Mouse (Mus musculus) lung, postnatal 4 days (tissue): ENCODE measurements at regions not wholly inside any gene's neighbourhood (a gene's known extent, or its start where the extent isn't known, plus 50 kb on each side); places are given as distances from the start of the nearest gene placed in this dataset.

Experiments used
- DNase-seq, 2 experiments: peaks; one replicate each; pipeline ENCODE4 v3.0.0; 2021

DNA sequence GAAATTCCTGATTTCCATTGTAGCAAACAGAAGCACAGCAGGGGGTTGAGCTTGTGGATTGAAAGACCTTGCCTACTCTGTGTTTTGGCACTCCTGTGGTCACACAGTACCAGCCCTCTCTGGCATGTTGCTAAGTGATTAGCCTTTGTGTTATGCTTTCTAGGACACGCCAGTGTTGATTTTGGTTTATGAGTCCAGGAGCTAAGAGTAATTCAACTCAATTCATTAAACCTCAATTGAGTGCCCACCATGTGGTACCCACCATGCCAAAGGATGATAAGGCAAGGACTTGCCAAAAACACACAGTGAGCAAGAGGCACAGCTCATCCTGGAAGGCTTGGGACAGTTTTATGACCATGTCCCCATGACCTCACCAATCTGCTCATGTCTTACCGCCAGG is 221.1 kb upstream of the Sox14 start:
- no peak for DNase-seq

DNA sequence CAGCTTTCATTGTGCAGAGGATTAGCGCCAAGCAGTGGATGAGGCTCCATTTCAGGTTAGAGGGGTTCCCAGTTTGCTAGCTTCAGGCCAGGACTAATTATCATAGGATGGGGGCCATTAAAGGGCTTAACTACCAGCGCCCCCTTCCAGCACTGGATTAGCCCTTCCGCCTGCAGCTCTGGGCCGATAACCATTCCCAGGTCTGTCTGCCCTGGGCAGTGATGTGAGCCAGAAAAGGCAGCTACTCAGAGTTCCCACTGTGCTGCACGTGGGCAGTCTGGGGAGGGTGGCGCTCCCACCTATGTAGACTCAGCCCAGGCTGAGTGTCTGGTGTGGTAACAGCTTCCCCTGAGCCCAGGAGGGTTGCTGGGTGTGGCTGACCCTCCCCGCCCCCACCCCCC is 219.6 kb upstream of the Sox14 start:
- DNase-seq = no peak

DNA sequence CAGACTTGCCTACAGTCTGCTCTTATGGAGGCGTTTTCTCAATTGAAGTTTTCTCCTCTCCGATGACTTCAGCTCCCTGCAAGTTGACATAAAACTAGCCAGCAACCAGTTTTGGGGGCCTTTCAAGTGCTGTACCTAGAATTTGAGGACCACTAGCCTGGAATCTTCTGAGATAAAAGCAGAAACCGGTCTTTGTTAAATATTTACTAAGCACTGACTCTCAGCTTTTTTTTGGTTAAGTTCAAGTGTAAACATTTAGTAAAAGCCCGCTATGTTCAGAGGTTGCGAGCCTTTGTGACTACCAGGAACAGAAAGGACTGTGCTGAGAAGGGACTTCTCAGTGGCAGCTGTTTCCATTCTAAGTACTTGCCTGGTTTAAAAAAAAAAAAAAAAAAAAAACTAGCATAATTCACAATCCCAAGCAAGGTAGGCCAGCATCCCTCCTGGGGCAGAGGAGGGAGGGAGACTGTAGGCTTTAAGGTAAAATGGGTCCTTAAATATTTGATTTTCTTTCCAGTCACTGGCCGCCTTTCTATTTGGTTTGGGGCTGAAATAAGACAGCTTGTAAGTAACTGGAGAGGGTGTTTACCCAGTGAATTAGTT is 219.1 kb upstream of the Sox14 start:
- no peak for DNase-seq

DNA sequence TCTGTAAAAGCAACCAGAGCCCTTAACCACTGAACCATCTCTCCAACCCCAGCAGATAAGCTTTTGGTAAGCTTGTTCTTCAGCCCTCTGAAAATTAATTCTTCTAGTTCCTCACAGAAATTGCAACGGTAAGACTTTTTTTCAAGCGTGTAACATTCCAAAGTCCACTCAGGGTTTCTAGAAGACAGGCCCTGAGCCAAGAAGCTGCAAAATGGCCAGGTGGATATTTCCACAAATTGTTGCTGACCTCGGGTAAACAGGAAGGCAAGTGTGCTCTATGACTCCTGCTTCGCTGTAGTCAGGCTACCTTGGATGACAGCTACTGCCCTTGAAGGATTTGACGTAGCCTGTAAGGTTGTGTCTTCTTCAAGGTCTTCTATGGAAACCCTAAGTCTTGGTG is 195.2 kb upstream of the Sox14 start:
- DNase-seq = no peak

DNA sequence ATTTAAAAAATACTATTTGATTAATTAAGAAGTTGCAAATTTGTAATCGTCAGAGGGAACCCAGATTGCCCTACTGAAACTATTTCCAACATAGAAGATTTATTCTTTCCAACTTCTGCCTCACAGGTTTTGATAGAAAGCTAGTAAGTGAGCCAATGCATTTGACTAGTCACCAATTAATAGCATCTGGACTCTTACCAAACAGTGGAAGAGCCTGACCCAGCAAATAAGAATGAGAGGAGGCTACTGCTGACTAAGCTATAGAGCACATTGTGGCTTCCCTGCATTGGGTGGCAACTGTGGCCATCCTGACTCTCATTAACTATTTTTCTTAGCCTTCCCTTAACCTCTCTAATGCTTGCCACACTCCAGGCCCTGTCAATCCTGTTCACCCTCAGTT is 182.6 kb upstream of the Sox14 start:
- DNase-seq = no peak

DNA sequence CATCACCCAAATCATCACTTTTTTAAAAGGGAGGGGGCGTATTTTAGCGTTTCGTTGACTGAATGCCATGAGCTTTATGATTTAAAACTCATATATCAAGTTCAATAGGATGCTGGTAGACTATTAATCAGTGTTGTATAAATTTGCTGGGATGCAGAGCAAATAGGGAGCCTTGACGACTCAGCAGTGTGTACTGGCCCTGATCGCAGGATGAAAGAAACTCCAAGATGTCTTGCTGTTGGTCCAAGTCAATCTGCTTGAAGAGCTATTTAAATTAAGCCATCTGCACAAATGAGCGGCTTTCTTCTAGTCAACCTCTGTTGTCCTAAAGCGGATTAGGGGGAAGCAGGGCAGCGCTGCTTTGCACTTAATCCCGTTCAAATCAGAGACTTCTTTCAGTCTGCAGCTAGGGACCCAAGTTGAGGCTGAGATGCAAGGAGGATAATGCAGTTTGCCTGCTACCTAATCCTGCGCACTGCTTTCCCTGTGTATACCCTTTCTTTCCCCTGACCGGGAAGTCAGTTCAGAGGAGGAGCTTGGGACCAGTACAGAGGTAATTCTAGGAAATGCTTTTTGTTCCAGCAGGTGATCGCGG is 170.3 kb upstream of the Sox14 start:
- no peak for DNase-seq

DNA sequence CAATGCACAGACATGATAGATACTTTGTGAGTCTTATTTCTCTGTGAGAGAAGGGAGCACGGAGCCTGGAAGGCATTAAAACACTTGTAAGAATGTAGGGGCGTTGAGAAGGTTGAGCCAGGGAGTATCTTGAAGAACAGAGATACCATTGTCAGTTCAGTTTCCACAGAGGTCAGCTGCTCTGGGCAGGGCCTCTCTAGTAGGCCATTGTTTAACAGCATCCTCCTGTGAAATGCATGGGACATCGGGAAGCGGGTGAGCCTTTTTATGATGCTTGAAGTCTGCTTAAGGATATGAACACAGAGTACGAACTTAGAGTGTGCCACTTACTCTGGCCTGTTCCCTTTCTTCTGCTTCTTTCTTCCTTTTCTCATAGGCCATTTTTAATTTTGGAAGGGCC is 169.7 kb upstream of the Sox14 start:
- no peak for DNase-seq

DNA sequence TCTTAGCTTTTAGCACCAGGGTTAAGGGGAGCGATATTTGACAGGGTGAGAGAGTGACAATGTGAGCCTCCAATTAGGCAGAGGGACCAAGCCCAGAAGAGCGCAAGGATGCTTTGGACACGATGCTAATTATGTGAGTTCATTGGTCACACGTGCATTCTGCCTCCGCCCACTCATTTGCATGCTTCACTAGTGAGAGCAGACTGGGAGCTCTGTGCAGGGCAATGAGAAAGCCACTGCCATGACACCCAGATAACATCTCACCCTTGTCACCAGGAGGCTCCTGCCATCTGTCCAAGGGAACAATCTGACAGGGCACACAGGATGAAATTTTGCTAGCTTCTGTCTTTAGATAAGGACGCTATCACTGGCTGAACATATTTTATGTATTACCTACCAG is 165.8 kb upstream of the Sox14 start:
- no peak for DNase-seq

DNA sequence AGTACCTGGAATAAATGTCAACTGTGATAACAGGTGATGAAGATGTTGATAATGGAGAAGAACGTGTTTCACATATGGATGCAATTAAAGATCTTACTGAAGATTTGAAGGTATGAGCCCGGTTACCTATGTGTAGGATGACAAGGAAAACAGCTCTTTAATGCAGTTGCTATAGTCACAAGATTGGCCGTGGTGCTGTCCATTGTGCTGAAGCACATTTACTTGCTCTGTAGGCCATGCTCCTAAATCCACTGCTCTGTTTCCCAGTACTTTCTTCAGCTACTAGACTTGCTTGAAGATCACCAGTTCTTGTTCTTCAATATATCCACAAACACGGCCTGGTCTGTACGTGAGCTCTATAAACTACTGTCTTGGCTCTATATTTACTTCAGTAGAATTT is 147.7 kb upstream of the Sox14 start:
- DNase-seq = peak in 1 of 2 experiments; percentile 10

DNA sequence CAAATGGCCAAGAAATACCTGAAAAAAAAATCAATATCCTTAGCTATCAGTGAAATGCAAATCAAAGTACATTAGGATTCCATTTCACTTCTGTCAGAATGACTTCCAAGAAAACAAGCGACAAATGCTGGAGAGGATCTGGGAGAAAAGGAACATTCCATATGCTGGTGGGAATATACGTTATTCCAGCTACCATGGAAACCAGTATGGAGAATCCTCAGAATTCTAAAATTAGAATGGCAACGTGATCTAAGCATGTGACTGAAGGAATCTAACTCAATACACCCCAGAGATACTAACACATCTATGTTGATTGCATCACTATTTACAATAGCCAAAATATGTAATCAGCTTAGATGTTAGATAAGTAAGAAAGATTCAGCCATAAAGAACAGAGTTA is 146.1 kb upstream of the Sox14 start:
- no peak for DNase-seq

DNA sequence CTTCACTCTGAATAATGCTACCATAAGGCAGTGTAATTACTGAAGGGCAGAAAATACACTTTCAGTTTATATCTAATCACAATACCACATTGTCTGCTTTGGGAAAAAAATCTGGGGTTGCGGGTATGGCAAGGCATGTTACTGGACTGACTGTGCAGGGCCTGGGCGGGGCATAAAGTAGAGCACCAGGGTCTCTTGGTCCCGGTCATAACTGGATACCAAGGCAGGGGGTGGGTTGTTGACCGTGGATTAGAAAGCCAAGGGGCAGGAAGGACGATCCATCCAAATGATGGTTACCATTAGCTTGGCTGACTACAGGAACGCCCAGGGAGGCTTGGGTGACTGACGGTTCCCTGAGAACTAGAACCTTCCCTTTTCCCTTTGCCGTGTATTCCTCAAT is 119.2 kb upstream of the Sox14 start:
- DNase-seq = no peak

DNA sequence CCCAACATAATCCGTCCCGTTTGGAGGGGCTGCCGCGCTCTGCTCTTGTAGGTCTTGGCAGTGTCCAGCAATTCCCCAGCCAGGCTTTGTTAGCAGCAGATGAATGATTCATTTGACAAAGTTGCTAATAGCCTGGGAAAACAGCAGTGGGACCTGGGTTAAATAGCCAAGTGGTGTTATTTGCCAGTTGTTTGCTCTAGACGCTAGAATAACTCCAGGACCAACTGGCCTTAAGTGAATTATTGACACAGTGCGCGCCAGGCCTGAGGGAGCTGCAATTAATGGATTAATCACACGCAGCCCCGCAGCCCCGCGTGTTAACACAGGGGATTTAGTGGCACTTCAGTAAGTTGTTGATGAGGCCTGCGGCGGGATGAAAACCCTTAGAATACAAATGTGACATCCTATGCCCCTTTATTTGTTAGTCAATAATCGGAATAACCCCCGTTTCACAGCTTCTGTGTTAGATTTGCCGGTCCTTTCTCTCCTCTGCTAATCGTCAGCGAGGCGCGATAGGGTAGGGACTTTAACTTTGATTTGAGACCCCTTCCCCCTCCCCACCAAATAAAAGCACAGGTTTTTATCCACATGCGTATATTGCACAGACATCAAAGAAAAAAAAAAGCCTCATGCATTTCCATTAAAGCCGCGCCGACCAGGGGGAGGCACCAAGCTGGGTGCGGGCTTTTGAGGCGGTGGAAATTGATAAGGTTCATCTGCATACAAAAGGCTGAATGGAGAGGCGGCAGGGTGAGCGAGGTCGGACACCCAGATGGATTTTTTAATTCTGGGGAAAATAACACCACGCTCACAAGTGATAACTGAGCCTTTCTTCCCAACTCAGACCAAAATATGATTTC is 118.5 kb upstream of the Sox14 start:
- DNase-seq = no peak

DNA sequence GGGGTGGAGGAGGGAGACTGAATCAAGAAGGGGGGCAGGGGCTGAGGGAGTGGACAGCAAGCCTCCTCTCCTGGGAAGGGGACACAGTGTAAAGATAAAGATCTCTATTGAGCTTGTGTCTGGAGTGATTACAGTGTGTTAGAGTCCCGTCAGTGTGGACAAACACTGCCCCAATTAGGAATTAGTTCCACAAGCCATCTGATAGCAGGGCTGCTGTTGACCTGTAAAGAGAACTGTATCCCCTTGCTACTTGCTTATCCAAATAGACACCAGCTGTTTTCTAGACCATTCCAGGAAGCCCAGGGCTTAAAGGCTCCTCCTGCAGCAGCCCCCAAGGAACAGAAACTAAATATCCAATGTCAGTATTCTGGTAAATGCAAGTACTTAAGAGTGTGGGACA is 111.4 kb upstream of the Sox14 start:
- DNase-seq = no peak

DNA sequence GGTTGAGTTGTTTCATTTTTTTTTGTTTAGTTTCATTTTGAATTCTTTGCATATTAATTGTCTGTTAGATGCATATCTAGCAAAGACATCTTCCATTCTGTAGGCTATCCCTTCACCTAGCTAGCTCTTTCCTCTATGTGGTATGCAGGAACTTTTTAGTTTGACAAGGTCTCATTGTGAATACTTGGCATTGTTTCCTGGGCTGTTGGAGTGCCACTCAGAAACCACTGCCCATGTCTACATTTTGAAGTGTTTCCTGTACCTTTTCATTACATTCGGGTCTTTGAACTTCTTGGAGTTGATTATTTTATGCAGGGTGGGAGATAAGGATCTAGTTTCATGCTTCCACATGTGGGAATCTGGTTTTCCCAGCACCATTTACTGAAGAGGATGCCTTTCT is 104.8 kb upstream of the Sox14 start:
- peak; percentile 11 to 30 for DNase-seq

DNA sequence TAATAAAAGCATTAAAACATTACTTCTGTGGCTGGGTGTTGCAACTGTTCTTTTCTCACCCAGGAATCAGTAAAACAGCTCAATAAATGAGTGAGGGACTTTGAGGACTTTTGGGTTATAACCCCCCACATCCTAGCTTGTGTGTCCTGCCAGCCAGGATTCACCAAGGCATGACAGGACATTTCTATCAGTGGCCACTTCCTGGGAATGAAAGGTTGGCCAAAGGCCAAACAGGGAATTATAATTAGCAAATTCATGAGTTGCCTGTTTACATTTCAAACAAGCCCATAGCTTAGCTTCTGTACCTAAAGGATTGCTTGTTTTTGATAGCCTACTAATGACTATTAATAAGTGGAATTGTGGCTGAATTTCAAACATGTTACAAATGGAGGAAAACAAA is 85.6 kb upstream of the Sox14 start:
- no peak for DNase-seq

DNA sequence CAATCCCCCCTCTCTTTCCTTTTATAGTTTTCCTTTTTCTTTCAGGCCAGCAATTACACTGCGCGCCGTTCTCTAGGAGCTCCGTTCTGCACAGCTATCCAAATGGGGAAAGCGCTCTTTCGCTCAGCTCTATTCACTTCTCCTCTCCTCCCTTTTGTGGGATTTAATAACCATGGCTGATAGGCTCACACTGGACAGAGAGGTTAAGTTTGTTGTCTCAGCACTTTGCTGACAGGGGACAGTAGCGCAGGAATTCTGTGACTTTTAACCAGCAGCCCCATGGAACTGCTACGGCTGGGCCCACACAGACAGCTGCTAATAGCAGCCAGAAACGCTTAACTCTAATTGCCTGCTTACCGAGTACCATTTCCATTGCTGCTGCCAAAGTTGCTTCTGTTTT is 78.8 kb upstream of the Sox14 start:
- no peak for DNase-seq

DNA sequence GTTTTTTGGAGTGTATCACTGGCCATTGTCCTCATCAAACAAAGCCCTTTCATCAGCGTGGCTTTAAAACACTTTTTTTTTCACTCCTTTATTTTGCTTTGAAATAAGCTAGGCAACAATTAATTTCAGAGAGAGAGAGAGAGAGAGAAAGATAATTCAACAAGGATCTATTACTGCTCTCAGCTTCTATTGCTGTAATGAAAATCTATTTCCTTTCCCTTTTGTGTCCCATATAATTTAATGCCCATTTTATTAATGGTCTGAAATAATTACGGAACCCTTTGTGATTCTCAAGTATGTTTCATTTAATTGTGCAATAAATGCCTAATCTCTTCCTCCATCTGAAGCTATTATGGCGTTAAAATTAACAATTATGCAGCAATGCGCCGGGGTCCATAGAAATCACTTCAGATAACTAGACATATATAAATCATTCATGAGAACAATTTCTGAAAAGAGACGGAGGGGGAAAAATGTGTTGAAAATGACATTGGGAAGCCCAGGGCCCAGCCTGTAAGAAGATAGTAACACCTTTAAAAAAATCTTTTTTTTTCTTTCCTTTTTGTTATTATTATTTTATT is 78.2 kb upstream of the Sox14 start:
- no peak for DNase-seq
